Mouse (Mus musculus) hindbrain, embryonic 12.5 days (tissue): Measurements from ENCODE around the gene Vmn1r204. TPM values are rescaled to one million over a fixed set of nuclear protein-coding genes. Genes with fewer than 3 reads are reported as not detected.
"Not testable (repeated sequence)": the region's sequence is repeated elsewhere in the genome, so short reads cannot be mapped to it uniquely, and the experiment has no call there.

Experiments
- ATAC-seq: fragments of 200-750 bp; cut with Nextera tagmentation; 2 replicates; pipeline ENCODE4 v1.8.0; 2017; ENCODE audit warnings: moderate TSS enrichment; ENCODE audit not compliant: low FRiP score
- H3K27ac ChIP-seq: fragments of 300-500 bp; sonication (generic); 2 replicates; pipeline ENCODE4 v1.5.1; 2016; ENCODE audit warnings: mild to moderate bottlenecking
- H3K27me3 ChIP-seq: fragments of 300-500 bp; sonication (generic); 2 replicates; pipeline ENCODE4 v1.6.1; 2016; ENCODE audit warnings: mild to moderate bottlenecking
- H3K36me3 ChIP-seq: fragments of 300-500 bp; sonication (generic); 2 replicates; pipeline ENCODE4 v1.6.1; 2016; ENCODE audit warnings: mild to moderate bottlenecking
- H3K4me1 ChIP-seq: fragments of 300-500 bp; sonication (generic); 2 replicates; pipeline ENCODE4 v1.6.1; 2016
- H3K4me2 ChIP-seq: fragments of 300-500 bp; sonication (generic); replicated peaks from 2 replicates; pipeline ENCODE4 v1.6.1; 2016; ENCODE audit warnings: mild to moderate bottlenecking
- H3K4me3 ChIP-seq: fragments of 300-500 bp; sonication (generic); 2 replicates; pipeline ENCODE4 v1.5.1; 2016; ENCODE audit warnings: mild to moderate bottlenecking
- H3K9ac ChIP-seq: fragments of 300-500 bp; sonication (generic); 2 replicates; pipeline ENCODE4 v1.6.1; 2016; ENCODE audit warnings: mild to moderate bottlenecking, moderate library complexity
- H3K9me3 ChIP-seq: fragments of 300-500 bp; sonication (generic); replicated peaks from 2 replicates; pipeline ENCODE4 v1.6.1; 2016; ENCODE audit warnings: mild to moderate bottlenecking
- WGBS: fragments of 180-500 bp; shearing (Covaris S2); methylation state at CpG from one replicate; pipeline ENCODE4 v1.1.7; 2016; 5-methylcytosine and 5-hydroxymethylcytosine counted together
- polyA plus RNA-seq: library from polyadenylated mRNA; unstranded; fragments of >200 nt; fragmentation: Nextera tagmentation; extraction: Ambion mirVana; gene quantifications from 2 replicates; pipeline ENCODE4 v1.2.1, GENCODE M21; 2016

Gene Vmn1r204
- not detected in 2 replicates for polyA plus RNA-seq

DNA sequence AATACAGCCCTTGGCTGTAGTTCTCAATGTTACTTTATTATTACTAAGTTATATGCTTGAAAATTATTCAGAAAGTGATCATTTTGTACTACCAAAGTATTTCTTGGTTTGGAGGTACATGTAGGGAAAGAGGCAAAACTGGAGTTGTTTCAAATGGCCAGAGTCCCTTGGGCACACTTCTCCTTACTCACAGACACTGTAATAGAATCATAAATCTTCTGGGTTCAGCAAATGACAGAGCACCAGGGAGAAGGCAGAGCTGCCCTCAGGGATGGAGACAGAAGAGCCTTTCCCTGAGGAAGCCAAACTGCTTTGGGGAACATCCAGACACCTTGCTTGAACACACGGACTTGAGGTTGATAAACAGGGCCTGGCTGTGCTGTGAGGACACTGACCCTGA is at the start of gene Vmn1r204:
TSS of gene Vmn1r204 (plus strand) at position 301 of the 400 bp plus-strand sequence.
- 60% methylated on average over 1 of the region's 1 CpGs for WGBS
- H3K27ac ChIP-seq, H3K4me2 ChIP-seq, H3K4me1 ChIP-seq, H3K36me3 ChIP-seq, ATAC-seq, H3K4me3 ChIP-seq, H3K27me3 ChIP-seq, H3K9me3 ChIP-seq, H3K9ac ChIP-seq: not testable (repeated sequence)

DNA sequence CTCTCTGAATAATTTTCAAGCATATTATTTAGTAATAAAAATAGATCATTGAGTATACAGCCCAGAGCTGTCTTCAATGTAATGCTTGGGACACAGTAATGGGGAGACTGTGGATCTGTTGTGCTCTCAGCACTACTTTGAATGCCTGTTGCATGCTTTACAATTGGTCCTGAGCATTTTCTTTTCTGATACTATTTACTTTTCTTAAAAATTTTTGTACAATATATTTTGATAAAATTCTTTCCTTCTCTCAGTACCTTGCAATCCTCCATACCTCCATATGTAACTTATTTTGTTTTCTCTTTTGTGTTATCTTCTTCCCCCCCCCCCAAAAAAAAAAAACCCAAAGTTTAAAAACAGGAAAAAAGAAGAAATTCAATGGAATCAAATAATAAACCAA is 47.7 kb upstream of the Vmn1r204 start, which contains the start of gene Vmn1r202:
TSS of gene Vmn1r202 (minus strand) at position 101 of the 400 bp plus-strand sequence.
- no peak within 1 kb of the TSS for H3K4me2 ChIP-seq
- no peaks in the 10 kb centered on the region for H3K4me1 ChIP-seq
- ATAC-seq, result no peak
- H3K36me3 ChIP-seq, result no peaks in the 10 kb centered on the region
- no peaks in the 10 kb centered on the region for H3K27me3 ChIP-seq
- no peaks in the 10 kb centered on the region for H3K9me3 ChIP-seq
- no peak within 1 kb of the TSS for H3K27ac ChIP-seq
- no peak within 1 kb of the TSS for H3K9ac ChIP-seq
- no peak within 1 kb of the TSS for H3K4me3 ChIP-seq

DNA sequence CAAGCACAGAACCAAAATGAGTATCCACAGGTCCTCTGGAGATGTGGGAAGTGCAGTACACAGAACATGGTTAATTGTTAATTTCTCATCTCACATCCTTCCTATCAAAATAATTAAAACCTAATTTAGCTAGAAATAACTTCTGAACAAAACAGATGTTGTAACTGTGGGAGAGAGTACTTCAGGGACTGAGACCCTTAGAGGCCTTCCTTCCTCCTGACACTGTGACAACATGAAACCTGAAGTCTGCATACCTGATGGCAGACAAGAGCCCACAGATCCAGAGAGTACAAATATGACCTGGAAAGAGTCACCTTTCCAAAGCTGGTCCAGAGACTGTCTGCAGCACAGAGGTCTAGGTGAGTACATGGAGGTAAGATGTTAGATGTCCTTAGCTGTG is 35.2 kb upstream of the Vmn1r204 start, which contains the start of gene Vmn1r203:
TSS of gene Vmn1r203 (plus strand) at position 301 of the 400 bp plus-strand sequence.
- no peak within 1 kb of the TSS for H3K9ac ChIP-seq
- no peaks in the 10 kb centered on the region for H3K9me3 ChIP-seq
- H3K4me2 ChIP-seq, result no peak within 1 kb of the TSS
- no peak within 1 kb of the TSS for H3K27ac ChIP-seq
- no peaks in the 10 kb centered on the region for H3K36me3 ChIP-seq
- H3K4me3 ChIP-seq, result no peak within 1 kb of the TSS
- H3K27me3 ChIP-seq, result no peaks in the 10 kb centered on the region
- ATAC-seq, result no peak
- no peaks in the 10 kb centered on the region for H3K4me1 ChIP-seq

DNA sequence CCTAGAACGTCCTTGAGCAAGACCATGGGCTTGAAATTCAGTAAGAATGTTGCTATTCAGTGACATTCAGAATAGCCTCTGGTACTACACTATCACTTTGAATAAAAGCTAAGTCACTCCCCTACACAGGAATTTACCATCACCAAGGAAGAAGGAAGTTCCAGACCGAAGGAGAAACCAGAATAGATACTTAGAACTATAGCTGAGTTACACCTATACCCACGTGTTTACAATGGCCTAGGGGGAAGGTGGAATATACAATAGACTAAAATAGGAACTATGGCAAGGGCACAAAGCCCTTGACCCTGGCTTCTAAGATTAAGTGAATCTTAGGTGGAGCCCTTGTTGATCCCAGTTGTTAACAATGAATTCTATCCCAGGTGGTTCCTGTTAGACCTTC is 21.9 kb downstream of the Vmn1r204 start:
- ATAC-seq, H3K27me3 ChIP-seq, H3K9ac ChIP-seq: not testable (repeated sequence)

DNA sequence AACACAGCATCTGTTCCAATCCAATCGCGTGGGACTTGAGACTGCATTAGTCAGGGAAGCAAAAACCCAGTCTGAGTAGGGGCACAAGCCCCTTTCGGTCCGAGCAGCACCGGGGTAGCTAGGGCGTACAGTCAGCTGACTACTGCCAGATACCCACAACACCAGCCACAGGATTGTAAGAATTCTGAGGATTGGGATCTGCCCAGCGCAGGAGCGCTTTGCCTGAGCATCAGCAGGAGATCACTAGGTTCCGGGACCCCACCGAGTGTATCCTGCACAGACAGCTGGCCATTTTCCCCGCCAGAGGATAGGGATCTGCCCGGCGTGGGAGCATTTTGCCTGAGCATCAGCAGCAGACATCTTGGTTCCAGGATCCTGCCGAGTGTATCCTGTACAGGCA is 30.3 kb downstream of the Vmn1r204 start:
- WGBS, result 77% methylated on average over 14 of the region's 14 CpGs
- H3K36me3 ChIP-seq, H3K9ac ChIP-seq, H3K27me3 ChIP-seq, H3K4me3 ChIP-seq, ATAC-seq, H3K9me3 ChIP-seq, H3K4me1 ChIP-seq, H3K4me2 ChIP-seq, H3K27ac ChIP-seq: not testable (repeated sequence)

More for the DNA sequence above, 21.9 kb downstream of the Vmn1r204 start:
- H3K9me3 ChIP-seq, H3K4me1 ChIP-seq, H3K27ac ChIP-seq, H3K36me3 ChIP-seq, H3K4me2 ChIP-seq, H3K4me3 ChIP-seq: not testable (repeated sequence)
- 71% methylated on average over 3 of the region's 3 CpGs for WGBS

DNA sequence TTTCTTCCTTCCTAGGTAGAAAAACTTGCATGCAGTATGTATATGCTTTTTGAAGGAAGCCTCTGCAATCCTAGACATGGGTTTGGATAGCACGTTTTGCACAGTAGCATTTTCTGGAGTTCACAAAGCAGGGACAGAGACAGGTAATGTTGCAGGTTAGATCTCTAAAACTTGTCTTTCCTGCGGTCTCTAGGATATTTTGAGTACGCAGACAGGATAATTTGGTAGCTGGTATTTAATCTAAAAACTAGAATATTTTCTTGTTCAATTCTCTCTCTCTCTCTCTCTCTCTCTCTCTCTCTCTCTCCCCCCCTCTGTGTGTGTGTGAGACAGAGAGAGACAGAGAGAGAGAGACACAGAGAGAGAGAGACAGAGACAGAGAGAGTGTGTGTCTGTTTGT is 39.9 kb downstream of the Vmn1r204 start, which contains the start of gene Vmn1r205:
TSS of gene Vmn1r205 (minus strand) at position 101 of the 400 bp plus-strand sequence.
- Histone ChIP-seq H3K9me3 (no peaks in the 10 kb centered on the region), H3K4me1 (no peaks in the 10 kb centered on the region), H3K27me3 (no peaks in the 10 kb centered on the region), H3K4me2 (no peak within 1 kb of the TSS), H3K27ac (no peak within 1 kb of the TSS), H3K9ac (no peak within 1 kb of the TSS), H3K36me3 (no peaks in the 10 kb centered on the region), H3K4me3 (no peak within 1 kb of the TSS)
- ATAC-seq, result no peak
- WGBS, result 86% methylated on average over 3 of the region's 3 CpGs

Other genes with a start within 250 kb of the Vmn1r204 start
- not detected in 2 replicates for gene Vmn1r197, start 228.6 kb upstream of the Vmn1r204 start, polyA plus RNA-seq
- gene Vmn1r198, start 202.8 kb upstream of the Vmn1r204 start, polyA plus RNA-seq, result not detected in 2 replicates
- not detected in 2 replicates for gene Vmn1r199, start 173.4 kb upstream of the Vmn1r204 start, polyA plus RNA-seq
- gene Vmn1r200, start 162.8 kb upstream of the Vmn1r204 start, polyA plus RNA-seq, result not detected in 2 replicates
- gene Vmn1r201, start 81.3 kb upstream of the Vmn1r204 start, polyA plus RNA-seq, result not detected in 2 replicates
- not detected in 2 replicates for gene Vmn1r202, start 47.8 kb upstream of the Vmn1r204 start, polyA plus RNA-seq
- gene Vmn1r203, start 35.1 kb upstream of the Vmn1r204 start, polyA plus RNA-seq, result not detected in 2 replicates
- gene Vmn1r205, start 39.8 kb downstream of the Vmn1r204 start, polyA plus RNA-seq, result not detected in 2 replicates
- gene Vmn1r206, start 71.1 kb downstream of the Vmn1r204 start, polyA plus RNA-seq, result not detected in 2 replicates
- gene Vmn1r207-ps, start 176.4 kb downstream of the Vmn1r204 start, polyA plus RNA-seq, result not detected in 2 replicates
- not detected in 2 replicates for gene Vmn1r208, start 224.2 kb downstream of the Vmn1r204 start, polyA plus RNA-seq